Mouse (Mus musculus) heart, postnatal 36 days (tissue): ENCODE data around the gene Psmd1. TPM values are rescaled to one million over a fixed set of nuclear protein-coding genes. Genes with fewer than 3 reads are reported as not detected.

Experiments used
- DNase-seq, 2 experiments: peaks; one replicate each; pipeline ENCODE4 v3.0.0; 2021 to 2022
- intact Hi-C: fragments of 180-260 bp; cut with DNase I; formaldehyde crosslinking; loops from one replicate; pipeline ENCODE4 v1.15.1; 2025
- total RNA-seq, 2 experiments: library from RNA; stranded (reverse); gene quantifications; 2 replicates each; pipeline ENCODE4 v1.2.3; 2021

The Psmd1 gene
- total RNA-seq, 2 experiments from 2014 or later: 104 to 110 TPM

- DNase-seq: peak; percentile 92 to 94
- intact Hi-C loops: no loop called here
These were observed 5.1 kb upstream of the Psmd1 start for GRCm38 (mm10) chr1:86058856-86059769.

- intact Hi-C loops: loop anchor here (5.0 kb wide), 2 partner anchors 90 to 275 kb away; partner anchors contain the start of gene Armc9
- DNase-seq: no peak
These were observed 1.7 kb upstream of the Psmd1 start for GRCm38 (mm10) chr1:86062523-86062922.

- intact Hi-C loops: no loop called here
- DNase-seq: no peak
These were observed 12.4 kb downstream of the Psmd1 start for GRCm38 (mm10) chr1:86076565-86076964.

- intact Hi-C loops: no loop called here
- no peak for DNase-seq
These were observed 30.2 kb downstream of the Psmd1 start for GRCm38 (mm10) chr1:86094413-86094812.

- no peak for DNase-seq
These were observed 40.9 kb downstream of the Psmd1 start for GRCm38 (mm10) chr1:86105054-86105453.

GRCm38 (mm10) chr1:86111779-86112178 is 47.6 kb downstream of the Psmd1 start, which contains the start of gene Htr2b:
TSS of gene Htr2b (minus strand) at chr1:86111970.
- intact Hi-C loops: no loop called here
- DNase-seq: peak; percentile 28 to 45

More at GRCm38 (mm10) chr1:86105054-86105453, 40.9 kb downstream of the Psmd1 start:
- intact Hi-C loops: no loop called here

- DNase-seq: no peak
- intact Hi-C loops: no loop called here
These were observed 50.0 kb downstream of the Psmd1 start for GRCm38 (mm10) chr1:86114141-86114540.

GRCm38 (mm10) chr1:86119549-86119948 is 55.4 kb downstream of the Psmd1 start:
- no peak for DNase-seq
- intact Hi-C loops: no loop called here

GRCm38 (mm10) chr1:86126036-86126435 is 61.8 kb downstream of the Psmd1 start:
- intact Hi-C loops: no loop called here
- no peak for DNase-seq

- intact Hi-C loops: no loop called here
- DNase-seq: no peak
These were observed 69.2 kb downstream of the Psmd1 start, which contains the start of gene Gm21972 for GRCm38 (mm10) chr1:86133337-86133736. TSS of gene Gm21972 (plus strand) at chr1:86133637.

- intact Hi-C loops: no loop called here
- no peak for DNase-seq
These were observed 71.1 kb downstream of the Psmd1 start for GRCm38 (mm10) chr1:86135315-86135714.

- DNase-seq: no peak
- intact Hi-C loops: no loop called here
These were observed 76.9 kb downstream of the Psmd1 start for GRCm38 (mm10) chr1:86141081-86141480.

GRCm38 (mm10) chr1:86143165-86143564 is 79.0 kb downstream of the Psmd1 start:
- no peak for DNase-seq
- intact Hi-C loops: no loop called here

- intact Hi-C loops: no loop called here
- DNase-seq: peak in 1 of 2 experiments; percentile 7
These were observed 80.1 kb downstream of the Psmd1 start for GRCm38 (mm10) chr1:86144001-86144944.

- no peak for DNase-seq
- intact Hi-C loops: no loop called here
These were observed 82.1 kb downstream of the Psmd1 start for GRCm38 (mm10) chr1:86146293-86146692.

GRCm38 (mm10) chr1:86147557-86147956 is 83.4 kb downstream of the Psmd1 start:
- peak; percentile 8 to 11 for DNase-seq

GRCm38 (mm10) chr1:86148161-86148560 is 84.0 kb downstream of the Psmd1 start:
- no peak for DNase-seq
- intact Hi-C loops: no loop called here

More at GRCm38 (mm10) chr1:86147557-86147956, 83.4 kb downstream of the Psmd1 start:
- intact Hi-C loops: no loop called here

GRCm38 (mm10) chr1:86150929-86151328 is 86.7 kb downstream of the Psmd1 start:
- intact Hi-C loops: loop anchor here (5.0 kb wide), 1 partner anchor 89 kb away; the partner anchor contains the start of gene Psmd1
- no peak for DNase-seq

GRCm38 (mm10) chr1:86151376-86151775 is 87.2 kb downstream of the Psmd1 start:
- intact Hi-C loops: loop anchor here (5.0 kb wide), 1 partner anchor 89 kb away; the partner anchor contains the start of gene Psmd1
- DNase-seq: no peak

- no peak for DNase-seq
- intact Hi-C loops: loop anchor here (5.0 kb wide), 1 partner anchor 90 kb away; the partner anchor contains the start of gene Psmd1
These were observed 88.4 kb downstream of the Psmd1 start for GRCm38 (mm10) chr1:86152618-86153017.
